Mouse (Mus musculus) kidney, adult 2 months (tissue): Measurements from ENCODE around the gene Prpf3. TPM values are rescaled to one million over a fixed set of nuclear protein-coding genes. Genes with fewer than 3 reads are reported as not detected.

ENCODE experiments used
- DNase-seq: peaks from one replicate; pipeline ENCODE4 v3.0.0; 2021
- H3K27ac ChIP-seq: fragments of 200-500 bp; 2 replicates; pipeline ENCODE4 v1.5.1; 2012; ENCODE audit warnings: low read depth, low read length, control low read depth, inconsistent platforms; ENCODE audit not compliant: insufficient read depth
- H3K27me3 ChIP-seq: fragments of 200-500 bp; replicated peaks from 2 replicates; pipeline ENCODE4 v1.6.1; 2012; ENCODE audit warnings: mild to moderate bottlenecking, moderate library complexity, low read length, inconsistent platforms; ENCODE audit not compliant: control insufficient read depth, insufficient read depth
- H3K36me3 ChIP-seq: fragments of 200-500 bp; 2 replicates; pipeline ENCODE4 v1.6.1; 2012; ENCODE audit warnings: mild to moderate bottlenecking, moderate library complexity, low read length, inconsistent platforms; ENCODE audit not compliant: control insufficient read depth, insufficient read depth
- H3K4me1 ChIP-seq: fragments of 200-500 bp; 2 replicates; pipeline ENCODE4 v1.6.1; 2011; ENCODE audit warnings: low read length; ENCODE audit not compliant: control insufficient read depth, insufficient read depth
- H3K4me3 ChIP-seq: fragments of 200-500 bp; 2 replicates; pipeline ENCODE4 v1.5.1; 2011; ENCODE audit warnings: mild to moderate bottlenecking, low read depth, low read length, control low read depth; ENCODE audit not compliant: insufficient read depth
- CTCF ChIP-seq: fragments of 200-500 bp; conservative IDR thresholded peaks from 2 replicates; pipeline ENCODE4 v1.5.1; 2011; ENCODE audit warnings: low read depth, mild to moderate bottlenecking, control low read depth, low read length, moderate library complexity, mixed read lengths; ENCODE audit not compliant: insufficient read depth, insufficient read length
- POLR2A ChIP-seq: fragments of 200-500 bp; IDR thresholded peaks from one replicate; pipeline ENCODE4 v1.6.1; 2011; ENCODE audit warnings: low read depth, low read length, control low read depth
- WGBS: fragments of 180-500 bp; shearing (Covaris S2); methylation state at CpG from one replicate; pipeline ENCODE4 v1.1.7; 2018; 5-methylcytosine and 5-hydroxymethylcytosine counted together
- polyA plus RNA-seq: library from polyadenylated mRNA; depleted of rRNA; stranded (reverse); fragments of >200 nt; gene quantifications from 2 replicates; pipeline ENCODE4 v1.2.3, GENCODE M21; 2012

Prpf3 gene
- polyA plus RNA-seq, 1 experiment, result 14.6 TPM

GRCm38 (mm10) chr3:95851317-95851716 is 4.4 kb downstream of the Prpf3 start:
- Histone ChIP-seq H3K4me3 (no peak overlapping the region), H3K27ac (no peak overlapping the region), H3K36me3 (peaks cover 13% of the 10 kb centered on the region), H3K4me1 (no peaks in the 10 kb centered on the region), H3K27me3 (no peaks in the 10 kb centered on the region)
- WGBS, result 93% methylated on average over 8 of the region's 8 CpGs
- no peak for TF ChIP-seq POLR2A
- no peak for TF ChIP-seq CTCF
- no peak for DNase-seq

DNA sequence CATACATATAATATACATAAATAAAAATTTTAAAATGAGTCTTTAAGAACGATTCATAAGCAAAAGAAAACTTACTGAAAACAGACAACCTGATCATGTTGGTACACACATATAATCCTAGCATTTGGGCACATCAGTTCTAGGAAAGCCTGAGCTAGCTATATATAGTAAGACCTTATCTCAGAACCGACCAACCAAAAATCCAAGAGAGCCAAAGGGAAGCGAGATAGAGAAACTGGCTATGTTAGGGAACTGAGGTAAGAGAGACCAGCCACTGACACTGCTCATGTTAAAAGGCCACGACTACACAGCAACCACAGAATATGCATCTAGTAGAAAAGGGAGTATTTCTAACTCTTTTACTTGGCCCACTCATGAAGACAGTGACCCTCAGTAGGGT is 5.1 kb downstream of the Prpf3 start:
- Histone ChIP-seq H3K27ac (no peak overlapping the region), H3K4me3 (no peak overlapping the region), H3K36me3 (peaks cover 15% of the 10 kb centered on the region), H3K4me1 (no peaks in the 10 kb centered on the region), H3K27me3 (no peaks in the 10 kb centered on the region)
- TF ChIP-seq POLR2A (no peak), CTCF (no peak)
- no peak for DNase-seq
- 86% methylated on average over 4 of the region's 4 CpGs for WGBS

DNA sequence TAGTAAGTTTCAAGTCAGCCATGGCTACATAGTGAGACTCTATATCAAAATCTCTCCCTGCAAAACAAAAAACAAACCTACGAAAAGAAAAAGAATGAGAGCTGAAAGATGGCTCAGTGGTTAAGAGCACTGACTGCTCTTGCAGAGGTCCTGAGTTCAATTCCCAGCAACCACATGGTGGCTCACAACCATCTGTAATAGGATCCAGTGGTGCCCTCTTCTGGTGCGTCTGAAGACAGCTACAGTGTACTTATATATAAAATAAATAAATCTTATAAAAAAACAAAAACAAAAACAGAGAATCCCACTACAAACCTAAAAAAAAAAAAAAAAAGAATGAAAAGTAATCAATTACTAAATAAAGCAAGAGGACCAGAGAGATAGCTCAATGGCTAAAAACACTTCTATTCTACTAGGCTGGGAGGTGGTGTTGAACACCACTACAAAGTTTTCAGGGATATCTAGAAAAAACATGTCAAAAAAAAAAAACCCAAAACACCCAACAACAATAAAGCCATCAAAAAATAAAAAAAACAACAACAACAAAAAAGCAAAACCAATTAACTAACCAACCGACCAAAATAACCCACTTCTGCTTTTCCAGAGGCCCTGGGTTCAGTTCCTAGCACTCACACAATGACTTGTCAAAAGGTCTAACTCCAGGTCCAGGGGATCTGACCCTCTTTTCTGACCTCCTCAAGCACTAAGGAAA is 13.0 kb downstream of the Prpf3 start:
- Histone ChIP-seq H3K36me3 (peaks cover 14% of the 10 kb centered on the region), H3K27me3 (no peaks in the 10 kb centered on the region), H3K27ac (no peak overlapping the region), H3K4me3 (no peak overlapping the region), H3K4me1 (no peaks in the 10 kb centered on the region)
- no peak for DNase-seq
- WGBS, result 85% methylated on average over 3 of the region's 3 CpGs
- TF ChIP-seq CTCF, result no peak
- TF ChIP-seq POLR2A, result no peak

GRCm38 (mm10) chr3:95839250-95839649 is 16.4 kb downstream of the Prpf3 start:
- Histone ChIP-seq H3K36me3 (peaks cover 6% of the 10 kb centered on the region), H3K27ac (no peak overlapping the region), H3K4me3 (no peak overlapping the region), H3K4me1 (no peaks in the 10 kb centered on the region), H3K27me3 (no peaks in the 10 kb centered on the region)
- no peak for TF ChIP-seq CTCF
- TF ChIP-seq POLR2A, result no peak
- WGBS, result 96% methylated on average over 2 of the region's 2 CpGs
- DNase-seq, result no peak

- no peaks in the 10 kb centered on the region for H3K27me3 ChIP-seq
- TF ChIP-seq POLR2A (no peak), CTCF (no peak)
- no peak for DNase-seq
- H3K4me3 ChIP-seq, result no peak overlapping the region
- no peaks in the 10 kb centered on the region; the same call in 1 of the 2 replicates for H3K4me1 ChIP-seq
- 98% methylated on average over 4 of the region's 4 CpGs for WGBS
- H3K36me3 ChIP-seq, result peaks cover 12% of the 10 kb centered on the region
- H3K27ac ChIP-seq, result no peak overlapping the region
Measured at GRCm38 (mm10) chr3:95829053-95829452, 26.6 kb downstream of the Prpf3 start.

GRCm38 (mm10) chr3:95826275-95826674 is 29.4 kb downstream of the Prpf3 start:
- Histone ChIP-seq H3K4me1 (no peaks in the 10 kb centered on the region; the same call in 1 of the 2 replicates), H3K27me3 (no peaks in the 10 kb centered on the region), H3K4me3 (no peak overlapping the region), H3K27ac (no peak overlapping the region), H3K36me3 (peaks cover 2% of the 10 kb centered on the region)
- TF ChIP-seq CTCF, result no peak
- 44% methylated on average over 2 of the region's 2 CpGs for WGBS
- no peak for DNase-seq

DNA sequence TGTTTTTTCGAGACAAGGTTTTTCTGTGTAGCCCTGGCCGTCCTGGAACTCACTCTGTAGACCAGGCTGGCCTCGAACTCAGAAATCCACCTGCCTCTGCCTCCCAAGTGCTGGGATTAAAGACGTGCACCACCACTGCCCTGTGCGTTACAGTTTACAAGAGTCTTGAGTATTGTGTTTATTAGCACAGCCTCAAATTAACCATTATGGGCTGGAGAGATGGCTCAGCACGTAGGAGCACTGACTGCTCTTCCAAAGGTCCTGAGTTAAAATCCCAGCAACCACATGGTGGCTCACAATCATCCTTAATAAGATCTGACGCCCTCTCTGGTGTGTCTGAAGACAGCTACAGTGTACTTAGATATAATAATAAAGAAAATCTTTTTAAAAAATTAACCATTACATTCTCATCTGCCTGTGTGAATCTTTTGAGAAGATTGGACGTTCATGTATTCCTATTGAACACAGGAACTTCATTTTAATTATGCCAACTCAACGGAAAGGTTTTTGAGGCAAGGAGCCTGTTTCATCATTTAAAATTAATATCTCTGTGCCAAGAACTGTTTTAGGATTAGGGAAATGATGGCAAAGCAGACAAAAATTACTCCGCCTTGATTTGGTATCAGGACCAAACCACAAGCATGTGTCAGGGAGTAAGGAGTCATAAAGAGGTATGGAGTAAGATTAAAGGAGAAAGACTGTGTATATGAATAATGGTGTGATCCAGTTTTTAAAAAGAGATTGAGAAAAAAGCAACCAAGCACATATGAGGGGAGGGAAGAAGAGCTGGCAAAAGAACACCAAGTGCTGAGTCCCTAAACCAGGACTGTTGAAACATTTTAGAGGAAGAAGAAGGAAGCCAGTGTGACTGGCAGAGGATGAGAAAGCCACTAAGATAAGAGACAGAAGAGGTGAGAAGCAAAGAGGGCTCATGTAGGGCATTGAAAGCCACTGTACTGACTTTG is 35.4 kb downstream of the Prpf3 start:
- Histone ChIP-seq H3K27ac (peak overlapping the region; percentile 98), H3K27me3 (no peaks in the 10 kb centered on the region), H3K4me3 (peak overlapping the region; percentile 73), H3K36me3 (no peaks in the 10 kb centered on the region), H3K4me1 (peaks cover 2% of the 10 kb centered on the region; the same call in 1 of the 2 replicates)
- WGBS, result 29% methylated on average over 10 of the region's 10 CpGs
- TF ChIP-seq CTCF, result no peak
- no peak for TF ChIP-seq POLR2A
- no peak for DNase-seq
